Comparison of ENCODE assay signal across 17 mouse cellular contexts in the genomic region with DNA sequence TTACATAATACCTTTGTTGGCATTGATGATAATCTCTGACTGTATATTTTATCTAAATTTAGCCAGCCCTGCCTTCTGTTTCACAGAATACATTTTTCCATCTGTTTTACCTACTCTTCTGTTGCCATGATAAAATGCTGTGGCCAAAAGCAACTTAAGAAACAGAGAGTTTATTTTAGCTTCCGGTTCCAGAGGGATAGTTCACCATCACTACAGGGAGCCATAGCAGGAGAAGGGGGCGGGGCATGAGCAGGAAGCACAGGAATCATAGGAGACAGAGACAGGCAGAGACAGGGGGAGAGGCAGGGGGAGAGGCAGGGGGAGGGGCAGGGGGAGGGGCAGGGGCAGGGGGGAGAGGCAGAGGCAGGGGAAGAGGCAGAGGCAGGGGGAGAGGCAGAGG.
"Had no signal": no experiment of that assay in that cellular context is flagged by ENCODE, and none has a peak within 500 bp of the region (broad histone marks: within the 10 kb centered on the region; RNA-seq: fewer than 3 reads in every experiment).

No protein-coding gene starts in this region.

- DNase-seq: gastrocnemius, postnatal 14 days; gastrocnemius, postnatal 36 days; heart, adult 11 months; heart, adult 2 months; heart, postnatal 10 days; heart, postnatal 4 days; kidney, adult 18-20 months; kidney, adult 8-10 months; kidney, postnatal 10 days; kidney, postnatal 25 days; kidney, postnatal 4 days; liver; liver, embryonic 13.5 days had no signal

- ATAC-seq: hindbrain, embryonic 16.5 days; inflammation-experienced regulatory T-cells, adult 6 months; intestine, embryonic 15.5 days; intestine, postnatal 0 days had no signal
